Mouse (Mus musculus): ENCODE measurements around the gene Smtn. TPM values are rescaled to one million over a fixed set of nuclear protein-coding genes. Genes with fewer than 3 reads are reported as not detected.

Gene Smtn
- polyA plus RNA-seq, 1 experiment: 22.5 TPM

Other genes with a start within 250 kb of the Smtn start
- gene Pik3ip1, start 210.2 kb downstream of the Smtn start, polyA plus RNA-seq (2012; rRNA removed): 18.2 and 24.5 TPM in 2 replicates
- 71.3 and 75.6 TPM in 2 replicates for gene Limk2, start 131.4 kb downstream of the Smtn start, polyA plus RNA-seq (2012; rRNA removed)
- gene Rnf185, start 88.2 kb downstream of the Smtn start, polyA plus RNA-seq (2012; rRNA removed): 39.3 and 39.5 TPM in 2 replicates
- 0.27 and 0.41 TPM in 2 replicates for gene Pla2g3, start 52.3 kb downstream of the Smtn start, polyA plus RNA-seq (2012; rRNA removed)
- 1.3 and 2.0 TPM in 2 replicates for gene Inpp5j, start 35.8 kb downstream of the Smtn start, polyA plus RNA-seq (2012; rRNA removed)
- gene Selenom, start 25.9 kb downstream of the Smtn start, polyA plus RNA-seq (2012; rRNA removed): 90.6 and 93.3 TPM in 2 replicates
- gene Morc2a, start 108.6 kb upstream of the Smtn start, polyA plus RNA-seq (2012; rRNA removed): 9.0 and 10.1 TPM in 2 replicates

Measured in gonadal fat pad, adult 2 months (tissue).